Mouse (Mus musculus) myocyte (in vitro differentiated cells): ENCODE data around the gene Kank2.

ENCODE experiments used
- CEBPB ChIP-seq: IDR thresholded peaks from 2 replicates; pipeline ENCODE4 v1.6.1; 2011; ENCODE audit warnings: mild to moderate bottlenecking, moderate library complexity; ENCODE audit not compliant: poor library complexity, insufficient read depth, severe bottlenecking
- E2F4 ChIP-seq: IDR thresholded peaks from one replicate; pipeline ENCODE4 v1.6.1; 2011; ENCODE audit warnings: mild to moderate bottlenecking, control low read depth, moderate library complexity; ENCODE audit not compliant: insufficient read depth
- MAX ChIP-seq: IDR thresholded peaks from one replicate; pipeline ENCODE4 v1.6.1; 2011; ENCODE audit warnings: low read depth, mild to moderate bottlenecking, control low read depth
- MYOD1 ChIP-seq, 3 experiments: IDR thresholded peaks; one replicate each; pipeline ENCODE4 v1.6.1; 2011; ENCODE audit warnings: control low read depth in 2 of 3, low read depth in 2 of 3, mild to moderate bottlenecking in 2 of 3, moderate library complexity in 1 of 3; ENCODE audit not compliant: insufficient read length in 2 of 3, control insufficient read depth in 1 of 3
- MYOG ChIP-seq, 3 experiments: IDR thresholded peaks; one replicate each; pipeline ENCODE4 v1.6.1; 2011; ENCODE audit warnings: control low read depth in 2 of 3, low read depth in 2 of 3, mild to moderate bottlenecking in 2 of 3; ENCODE audit not compliant: insufficient read length in 2 of 3, control insufficient read depth in 1 of 3, insufficient read depth in 1 of 3
- POLR2A ChIP-seq: IDR thresholded peaks from one replicate; pipeline ENCODE4 v1.6.1; 2011; ENCODE audit warnings: low read depth, mild to moderate bottlenecking, control low read depth, moderate library complexity; ENCODE audit not compliant: insufficient read length
- POLR2AphosphoS2 ChIP-seq: IDR thresholded peaks from one replicate; pipeline ENCODE4 v1.6.1; 2011; ENCODE audit warnings: low read depth, control low read depth; ENCODE audit not compliant: insufficient read length
- REST ChIP-seq: IDR thresholded peaks from one replicate; pipeline ENCODE4 v1.6.1; 2011; ENCODE audit warnings: mild to moderate bottlenecking, control low read depth, moderate library complexity; ENCODE audit not compliant: insufficient read depth, insufficient read length
- TCF12 ChIP-seq: IDR thresholded peaks from one replicate; pipeline ENCODE4 v1.6.1; 2011; ENCODE audit warnings: mild to moderate bottlenecking, control low read depth; ENCODE audit not compliant: poor library complexity, insufficient read depth, severe bottlenecking
- USF1 ChIP-seq: IDR thresholded peaks from one replicate; pipeline ENCODE4 v1.6.1; 2011; ENCODE audit warnings: low read depth, mild to moderate bottlenecking, control low read depth, moderate library complexity

GRCm38 (mm10) chr9:21759718-21760117 is 38.8 kb downstream of the Kank2 start:
- no peak for TF ChIP-seq POLR2A
- TF ChIP-seq USF1 = no peak
- no peak for TF ChIP-seq TCF12
- TF ChIP-seq E2F4 = no peak
- no peak for TF ChIP-seq MYOG (IDR thresholded peaks at IDR 0.05; ENCODE audit: control insufficient read depth in 1 of 3, insufficient read depth in 1 of 3, insufficient read length in 2 of 3, low read depth in 2 of 3)
- TF ChIP-seq POLR2AphosphoS2 = no peak
- TF ChIP-seq MAX = no peak
- no peak for TF ChIP-seq CEBPB
- no peak for TF ChIP-seq REST
- TF ChIP-seq MYOD1 (IDR thresholded peaks at IDR 0.05; ENCODE audit: control insufficient read depth in 1 of 3, insufficient read length in 2 of 3, low read depth in 2 of 3) = no peak
